Mouse (Mus musculus): ENCODE measurements around the gene Rabl2.

Rabl2 gene

GRCm38 (mm10) chr15:89550506-89550905 lies 41.2 kb downstream of the Rabl2 start:
- DNase-seq: no peak

GRCm38 (mm10) chr15:89548837-89549236 lies 42.9 kb downstream of the Rabl2 start:
- no peak for DNase-seq

- peak; percentile 10 for DNase-seq
These were observed 43.7 kb downstream of the Rabl2 start for GRCm38 (mm10) chr15:89547824-89548601.

- DNase-seq: no peak
These were observed 44.4 kb downstream of the Rabl2 start for GRCm38 (mm10) chr15:89547321-89547720.

- no peak for DNase-seq
These were observed 47.6 kb downstream of the Rabl2 start for GRCm38 (mm10) chr15:89544171-89544570.

- no peak for DNase-seq
These were observed 57.9 kb downstream of the Rabl2 start for GRCm38 (mm10) chr15:89533843-89534207.

GRCm38 (mm10) chr15:89532924-89533842 lies 58.5 kb downstream of the Rabl2 start:
- DNase-seq: no peak

All from liver (tissue).